Mouse (Mus musculus): Measurements from ENCODE around the gene Matk.

Matk gene

GRCm38 (mm10) chr10:81285694-81286450 lies 33.1 kb downstream of the Matk start:
- in situ Hi-C loops (cut with MboI) = no loop called here

- in situ Hi-C loops (cut with MboI) = no loop called here
Measured at GRCm38 (mm10) chr10:81286586-81286985, 33.9 kb downstream of the Matk start.

GRCm38 (mm10) chr10:81287513-81288157 lies 34.9 kb downstream of the Matk start:
- in situ Hi-C loops (cut with MboI) = no loop called here

GRCm38 (mm10) chr10:81288601-81289000 lies 35.9 kb downstream of the Matk start:
- in situ Hi-C loops (cut with MboI) = no loop called here

- in situ Hi-C loops (cut with MboI) = no loop called here
Measured at GRCm38 (mm10) chr10:81289278-81289677, 36.5 kb downstream of the Matk start.

- in situ Hi-C loops (cut with MboI) = loop anchor here (10.0 kb wide), 1 partner anchor 55 kb away; the partner anchor contains the start of gene Gipc3
Measured at GRCm38 (mm10) chr10:81289811-81290210, 37.1 kb downstream of the Matk start.

GRCm38 (mm10) chr10:81290698-81291460 lies 38.1 kb downstream of the Matk start:
- in situ Hi-C loops (cut with MboI) = loop anchor here (10.0 kb wide), 1 partner anchor 54 kb away; the partner anchor contains the start of gene Gipc3

- in situ Hi-C loops (cut with MboI) = loop anchor here (10.0 kb wide), 1 partner anchor 53 kb away; the partner anchor contains the start of gene Gipc3
Measured at GRCm38 (mm10) chr10:81291511-81292104, 38.9 kb downstream of the Matk start, which contains the start of gene Tjp3. Gene Tjp3 (minus strand): TSS chr10:81291581.

- in situ Hi-C loops (cut with MboI) = loop anchor here (10.0 kb wide), 1 partner anchor 52 kb away; the partner anchor contains the start of gene Gipc3
Measured at GRCm38 (mm10) chr10:81292554-81293333, 40.0 kb downstream of the Matk start, which contains the start of gene Pip5k1c. Gene Pip5k1c (plus strand): TSS chr10:81292963.

- in situ Hi-C loops (cut with MboI) = loop anchor here (10.0 kb wide), 1 partner anchor 51 kb away; the partner anchor contains the start of gene Gipc3
Measured at GRCm38 (mm10) chr10:81293334-81294030, 40.7 kb downstream of the Matk start.

GRCm38 (mm10) chr10:81294442-81294841 lies 41.7 kb downstream of the Matk start:
- in situ Hi-C loops (cut with MboI) = loop anchor here (10.0 kb wide), 1 partner anchor 50 kb away; the partner anchor contains the start of gene Gipc3

GRCm38 (mm10) chr10:81295185-81295584 lies 42.5 kb downstream of the Matk start:
- in situ Hi-C loops (cut with MboI) = loop anchor here (10.0 kb wide), 1 partner anchor 50 kb away; the partner anchor contains the start of gene Gipc3

GRCm38 (mm10) chr10:81297246-81297645 lies 44.5 kb downstream of the Matk start:
- in situ Hi-C loops (cut with MboI) = loop anchor here (10.0 kb wide), 1 partner anchor 48 kb away; the partner anchor contains the start of gene Gipc3

GRCm38 (mm10) chr10:81297845-81298244 lies 45.1 kb downstream of the Matk start:
- in situ Hi-C loops (cut with MboI) = loop anchor here (10.0 kb wide), 1 partner anchor 47 kb away; the partner anchor contains the start of gene Gipc3

GRCm38 (mm10) chr10:81298369-81299100 lies 45.8 kb downstream of the Matk start:
- in situ Hi-C loops (cut with MboI) = loop anchor here (10.0 kb wide), 1 partner anchor 46 kb away; the partner anchor contains the start of gene Gipc3

- in situ Hi-C loops (cut with MboI) = loop anchor here (10.0 kb wide), 1 partner anchor 45 kb away; the partner anchor contains the start of gene Gipc3
Measured at GRCm38 (mm10) chr10:81299585-81300351, 47.0 kb downstream of the Matk start.

GRCm38 (mm10) chr10:81300352-81300907 lies 47.7 kb downstream of the Matk start:
- in situ Hi-C loops (cut with MboI) = no loop called here

GRCm38 (mm10) chr10:81301321-81301720 lies 48.6 kb downstream of the Matk start:
- in situ Hi-C loops (cut with MboI) = no loop called here
